Mouse (Mus musculus): ENCODE results near the gene Olfr1317. TPM values are rescaled to one million over a fixed set of nuclear protein-coding genes. Genes with fewer than 3 reads are reported as not detected.

Olfr1317 gene
- total RNA-seq (2021) = not detected
- long read RNA-seq, experiment 1 = 0 reads
- long read RNA-seq, experiment 2 = 0 reads

DNA sequence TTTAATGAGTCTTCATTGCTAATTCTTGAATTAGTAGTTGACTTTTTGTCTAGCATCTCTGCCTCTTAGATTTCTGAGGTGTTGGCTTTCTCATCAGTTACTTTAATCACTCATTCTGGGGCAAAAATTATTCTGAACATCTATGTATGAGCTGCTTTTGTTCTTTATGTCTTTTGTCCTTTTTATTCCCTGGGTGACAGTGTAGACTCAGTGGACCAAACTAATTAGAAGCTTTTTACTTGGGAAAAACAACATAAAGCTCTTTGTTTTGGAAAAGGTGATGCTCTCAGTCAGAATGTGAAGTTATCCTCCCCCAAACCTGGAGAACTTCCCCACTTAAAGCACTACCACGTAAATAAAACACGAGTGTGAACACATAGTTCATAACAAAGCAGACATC lies at the start of gene Olfr1317:
TSS of gene Olfr1317 (plus strand) at position 301 of the 400 bp plus-strand sequence.
- intact Hi-C loops (cut with DNase I) = no loop called here
- DNase-seq = no peak

DNA sequence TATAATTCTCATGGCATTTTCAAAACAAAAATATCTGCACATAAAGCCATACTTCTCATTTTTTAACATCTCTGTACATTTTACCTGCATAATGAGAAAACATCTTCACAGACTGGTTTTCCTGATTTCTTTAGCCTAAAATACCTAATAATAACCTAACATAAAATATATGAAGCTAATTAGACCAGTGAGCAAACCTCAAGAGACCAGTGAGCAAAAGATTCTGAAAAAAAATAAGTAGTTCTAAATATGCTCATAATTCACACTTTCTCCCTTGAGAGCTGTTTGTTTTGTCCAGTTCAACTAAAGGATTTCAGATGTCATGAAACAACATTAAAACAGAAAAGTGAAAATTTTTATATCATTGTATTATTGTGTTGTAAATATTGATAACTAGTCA lies 43.4 kb upstream of the Olfr1317 start, which contains the start of gene Olfr1314:
TSS of gene Olfr1314 (minus strand) at position 101 of the 400 bp plus-strand sequence.
- intact Hi-C loops (cut with DNase I) = no loop called here
- DNase-seq = no peak

DNA sequence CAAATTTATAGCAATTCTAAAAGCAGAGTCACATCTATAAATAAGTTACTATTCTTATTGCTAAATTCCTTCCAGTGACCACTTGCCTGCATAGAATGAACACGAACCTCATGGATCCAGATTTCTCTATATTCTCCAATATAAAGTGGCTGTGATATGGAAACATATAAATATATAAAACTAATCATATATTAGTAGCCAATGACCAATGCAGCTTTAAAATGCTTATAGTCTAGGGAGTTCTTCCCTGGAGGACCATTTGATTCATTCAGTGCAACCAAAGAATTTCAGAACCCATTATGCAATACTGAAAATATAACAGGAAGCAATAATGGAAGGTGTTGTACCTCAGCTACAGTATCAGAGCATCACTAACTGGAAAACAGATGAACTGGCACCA lies 24.8 kb upstream of the Olfr1317 start, which contains the start of gene Olfr1315-ps1:
TSS of gene Olfr1315-ps1 (minus strand) at position 101 of the 400 bp plus-strand sequence.
- DNase-seq = no peak

DNA sequence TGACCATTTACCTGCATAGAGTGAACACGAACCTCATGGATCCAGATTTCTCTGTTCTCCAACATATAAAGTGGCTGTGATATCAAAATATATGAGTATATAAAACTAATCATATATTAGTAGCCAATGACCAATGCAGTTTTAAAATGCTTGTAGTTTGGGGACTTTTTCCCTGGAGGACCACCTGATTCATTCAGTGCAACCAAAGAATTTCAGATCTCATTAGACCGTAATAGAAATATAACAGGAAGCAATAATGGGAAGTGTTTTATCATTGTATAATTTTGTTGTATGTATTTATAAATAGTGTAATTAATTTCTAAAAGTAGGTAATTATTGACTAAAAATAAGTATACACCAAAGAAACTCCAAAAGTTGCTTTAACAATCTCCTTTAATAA lies 5.3 kb upstream of the Olfr1317 start, which contains the start of gene Olfr1316:
TSS of gene Olfr1316 (minus strand) at position 101 of the 400 bp plus-strand sequence.
- intact Hi-C loops (cut with DNase I) = no loop called here
- DNase-seq = no peak

More for the DNA sequence above, 24.8 kb upstream of the Olfr1317 start, which contains the start of gene Olfr1315-ps1:
- intact Hi-C loops (cut with DNase I) = no loop called here

DNA sequence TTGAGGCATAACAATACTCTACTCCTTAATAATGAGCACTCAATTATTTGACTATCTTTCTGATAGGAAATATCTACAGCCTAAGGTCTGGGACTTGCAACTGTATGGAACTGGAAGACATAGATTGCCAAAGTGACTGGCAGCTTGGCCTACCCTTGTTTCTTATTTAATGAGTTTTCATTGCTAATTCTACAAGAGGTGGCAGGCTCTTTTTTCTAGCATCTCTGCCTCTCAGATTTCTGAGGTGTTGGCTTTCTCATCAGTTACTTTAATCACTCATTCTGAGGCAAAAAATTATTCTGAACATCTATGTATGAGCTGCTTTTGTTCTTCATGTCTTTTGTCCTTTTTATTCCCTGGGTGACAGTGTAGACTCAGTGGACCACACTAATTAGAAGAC lies 13.8 kb downstream of the Olfr1317 start, which contains the start of gene Olfr1318:
TSS of gene Olfr1318 (plus strand) at position 301 of the 400 bp plus-strand sequence.
- DNase-seq = no peak
- intact Hi-C loops (cut with DNase I) = no loop called here

Other genes starting within 250 kb of the Olfr1317 start
- gene Olfr1306, start 224.1 kb upstream of the Olfr1317 start, total RNA-seq (2021) = not detected
- not detected for gene Olfr1307, start 190.9 kb upstream of the Olfr1317 start, total RNA-seq (2021)
- gene Olfr1308, start 175.4 kb upstream of the Olfr1317 start, total RNA-seq (2021) = not detected
- gene Olfr1309, start 150.0 kb upstream of the Olfr1317 start, total RNA-seq (2021) = not detected
- gene Olfr1310, start 127.6 kb upstream of the Olfr1317 start, total RNA-seq (2021) = not detected
- gene Olfr1311, start 115.9 kb upstream of the Olfr1317 start, total RNA-seq (2021) = not detected
- not detected for gene Olfr1312, start 90.1 kb upstream of the Olfr1317 start, total RNA-seq (2021)
- gene Olfr1313, start 62.5 kb upstream of the Olfr1317 start, total RNA-seq (2021) = not detected
- gene Olfr1314, start 43.5 kb upstream of the Olfr1317 start, total RNA-seq (2021) = not detected
- gene Olfr1315-ps1, start 24.9 kb upstream of the Olfr1317 start, total RNA-seq (2021) = not detected
- gene Olfr1316, start 5.4 kb upstream of the Olfr1317 start, total RNA-seq (2021) = not detected
- not detected for gene Olfr1318, start 13.9 kb downstream of the Olfr1317 start, total RNA-seq (2021)
- 1 to 10 TPM in 1 of 2 experiments, under 1 TPM in 1; 0.69 to 1.0 TPM for gene Lpcat4, start 99.1 kb downstream of the Olfr1317 start, total RNA-seq (2021)
- gene Nutm1, start 119.0 kb downstream of the Olfr1317 start, total RNA-seq (2021) = not detected
- 10 to 100 TPM; 46.2 to 50.4 TPM for gene Nop10, start 121.6 kb downstream of the Olfr1317 start, total RNA-seq (2021)
- 10 to 100 TPM; 18.5 to 27.1 TPM for gene Slc12a6, start 125.5 kb downstream of the Olfr1317 start, total RNA-seq (2021)
- under 1 TPM in 1 of 2 experiments, not detected in 1; 0.44 TPM for gene Gm21985, start 126.0 kb downstream of the Olfr1317 start, total RNA-seq (2021)
- gene Emc4, start 227.7 kb downstream of the Olfr1317 start, total RNA-seq (2021) = 10 to 100 TPM; 59.0 to 71.1 TPM
- gene Katnbl1, start 238.9 kb downstream of the Olfr1317 start, total RNA-seq (2021) = 1 to 10 TPM; 1.9 to 3.1 TPM